Mouse (Mus musculus) cerebellum, adult 9-10 months (tissue): Measurements from ENCODE around the gene Bfsp1.

Experiments
- DNase-seq: peaks from one replicate; pipeline ENCODE4 v3.0.0; 2022

The Bfsp1 gene

DNA sequence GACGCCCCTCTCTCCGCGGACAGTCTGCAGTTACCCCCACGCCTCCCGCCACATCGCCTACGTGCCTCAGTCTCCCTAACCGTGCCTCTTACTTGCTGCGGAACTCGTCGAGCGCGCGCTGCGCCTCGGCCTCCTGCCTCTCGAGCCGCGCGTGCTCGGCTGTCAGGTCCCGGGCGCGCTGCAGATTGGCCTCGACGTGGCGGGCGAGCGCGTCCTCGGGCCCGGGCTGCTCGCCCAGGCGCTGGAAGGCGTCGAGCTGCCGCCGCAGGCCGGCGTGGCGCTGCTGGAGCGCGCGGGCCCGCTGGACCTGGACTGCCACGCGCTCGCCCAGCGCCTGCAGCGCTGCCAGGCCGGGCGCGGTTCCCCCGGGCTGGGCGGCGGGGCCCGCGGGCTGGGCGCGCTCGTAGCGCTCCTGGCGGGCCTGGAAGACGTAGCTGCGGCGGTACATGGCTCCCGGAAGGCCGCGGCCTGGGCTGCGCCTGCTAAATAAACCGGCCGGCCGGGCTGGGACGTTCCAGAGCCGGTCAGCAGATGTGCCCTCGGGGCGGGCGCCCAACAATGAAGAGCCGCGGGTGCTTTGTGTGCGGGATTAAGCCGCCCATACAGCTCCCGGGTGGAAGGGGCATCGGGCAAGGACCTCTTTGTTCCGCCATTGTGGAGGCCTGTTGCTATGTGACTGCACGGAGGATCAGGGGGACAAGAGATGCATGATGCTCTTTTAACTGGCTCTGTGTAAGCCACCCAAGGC is at the start of gene Bfsp1:
TSS of gene Bfsp1 (minus strand) at position 690 of the 748 bp plus-strand sequence.
- DNase-seq, result no peak

DNA sequence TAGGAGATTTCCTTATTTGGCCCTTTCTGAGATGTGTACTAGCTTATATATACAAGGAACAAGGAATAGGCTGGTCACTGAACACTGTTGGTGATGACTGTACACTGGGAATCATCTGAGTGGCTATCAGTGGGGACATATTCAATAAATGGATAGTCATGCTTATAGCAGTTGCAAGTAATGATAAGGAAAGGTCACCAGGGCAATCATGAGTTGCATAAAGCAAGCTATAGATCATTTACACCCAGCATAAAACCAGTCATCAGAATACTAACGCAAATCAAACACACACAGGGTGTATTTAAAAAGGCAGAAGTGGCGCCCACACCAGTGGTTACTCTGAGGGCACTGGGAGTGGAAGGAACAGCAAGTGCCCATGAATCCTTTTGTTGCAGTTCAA is 49.2 kb upstream of the Bfsp1 start:
- no peak for DNase-seq

DNA sequence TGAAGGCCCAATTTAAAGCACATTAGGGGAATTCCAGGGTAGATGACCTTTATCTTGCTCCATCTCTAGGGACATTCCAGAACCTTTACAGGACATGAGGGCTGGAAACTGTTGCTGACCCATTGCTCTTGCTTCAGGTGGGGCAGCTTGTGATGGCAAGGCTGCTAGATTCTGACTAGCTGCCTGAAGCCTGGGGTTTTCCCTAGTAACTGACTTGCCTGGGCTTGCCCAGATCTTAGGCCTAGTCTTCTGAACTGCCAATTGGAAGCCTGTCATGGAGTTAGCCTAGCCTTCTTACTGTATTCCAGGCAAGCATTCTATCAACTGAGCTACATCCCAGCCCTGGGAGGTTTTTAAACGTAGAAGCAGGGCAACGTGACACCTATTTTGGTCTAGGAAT is 46.3 kb upstream of the Bfsp1 start:
- DNase-seq, result no peak

DNA sequence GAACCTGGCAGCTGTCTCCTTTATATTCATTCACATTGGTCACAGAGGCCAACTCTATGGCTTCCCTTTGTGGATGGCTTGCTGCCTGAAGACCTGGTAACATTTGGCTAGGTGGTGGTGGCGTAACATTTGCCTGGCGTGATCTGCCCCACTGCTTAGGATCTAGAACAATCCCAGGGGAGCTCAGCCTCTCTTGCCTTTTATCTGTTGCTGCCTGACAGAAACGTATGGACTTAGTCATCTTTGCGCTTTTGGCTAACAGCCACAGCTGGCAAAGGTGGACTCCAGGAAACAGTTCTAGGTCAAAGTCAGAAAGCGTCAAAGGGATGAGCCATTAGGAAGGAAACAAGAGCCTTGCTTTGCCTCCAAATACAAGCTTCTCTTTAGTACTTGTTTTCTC is 41.9 kb upstream of the Bfsp1 start:
- DNase-seq, result no peak

DNA sequence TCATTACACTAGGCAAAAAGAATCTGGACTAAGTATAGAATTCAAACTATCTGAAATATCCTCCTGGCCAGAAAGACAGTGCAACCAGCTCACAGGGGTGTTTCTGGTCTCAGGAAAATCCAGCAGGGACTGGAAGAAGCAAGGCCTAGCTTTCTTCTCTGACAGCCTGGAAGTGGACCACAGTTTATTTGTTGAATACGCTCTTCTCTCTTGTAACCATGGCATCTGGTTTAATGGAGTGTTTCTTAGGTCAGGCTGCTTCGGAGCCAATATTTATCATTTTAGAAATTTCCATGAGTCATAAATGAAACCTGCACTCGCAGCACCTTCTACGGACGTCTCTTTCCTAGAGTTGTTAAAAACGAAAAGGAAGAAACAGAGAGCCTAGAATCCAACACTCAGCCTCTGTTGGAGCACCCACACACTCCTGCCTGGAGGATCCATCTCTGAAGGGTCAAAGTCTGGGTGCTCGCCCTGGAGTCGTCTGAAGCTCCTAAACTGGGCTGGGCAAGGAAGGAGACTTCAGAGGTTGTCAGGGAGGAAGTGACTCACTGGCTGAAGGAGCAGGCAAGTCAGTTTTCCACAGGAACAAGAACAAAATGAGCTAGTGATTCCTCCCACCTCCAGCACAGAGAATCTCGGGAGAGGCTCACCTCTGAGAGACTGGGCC is 40.5 kb upstream of the Bfsp1 start:
- DNase-seq, result no peak

DNA sequence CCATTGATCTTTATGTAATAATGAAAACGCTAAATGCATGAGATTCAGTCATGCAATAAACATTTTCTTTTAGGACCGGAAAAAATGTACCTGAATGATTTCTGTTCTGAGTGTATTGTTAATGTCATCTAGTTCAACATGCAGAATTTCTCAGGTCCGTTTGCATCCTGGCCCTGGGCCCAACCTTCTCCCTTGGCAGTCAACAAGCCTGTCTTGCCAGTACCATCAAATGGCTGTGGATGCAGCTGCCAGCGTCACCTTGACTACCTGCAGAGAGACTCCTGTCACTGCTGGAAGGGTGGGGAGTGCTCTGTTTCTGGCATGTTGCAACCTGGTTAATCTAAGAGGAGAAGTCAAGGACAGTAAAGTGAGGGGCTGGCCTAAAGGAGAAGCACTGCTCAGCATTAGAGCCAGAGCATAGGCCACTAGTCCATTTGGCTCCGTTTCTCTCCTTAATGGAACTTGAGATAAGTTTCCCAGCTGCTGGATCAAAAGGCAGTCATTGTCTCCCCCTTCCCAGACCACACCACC is 37.9 kb upstream of the Bfsp1 start:
- no peak for DNase-seq

DNA sequence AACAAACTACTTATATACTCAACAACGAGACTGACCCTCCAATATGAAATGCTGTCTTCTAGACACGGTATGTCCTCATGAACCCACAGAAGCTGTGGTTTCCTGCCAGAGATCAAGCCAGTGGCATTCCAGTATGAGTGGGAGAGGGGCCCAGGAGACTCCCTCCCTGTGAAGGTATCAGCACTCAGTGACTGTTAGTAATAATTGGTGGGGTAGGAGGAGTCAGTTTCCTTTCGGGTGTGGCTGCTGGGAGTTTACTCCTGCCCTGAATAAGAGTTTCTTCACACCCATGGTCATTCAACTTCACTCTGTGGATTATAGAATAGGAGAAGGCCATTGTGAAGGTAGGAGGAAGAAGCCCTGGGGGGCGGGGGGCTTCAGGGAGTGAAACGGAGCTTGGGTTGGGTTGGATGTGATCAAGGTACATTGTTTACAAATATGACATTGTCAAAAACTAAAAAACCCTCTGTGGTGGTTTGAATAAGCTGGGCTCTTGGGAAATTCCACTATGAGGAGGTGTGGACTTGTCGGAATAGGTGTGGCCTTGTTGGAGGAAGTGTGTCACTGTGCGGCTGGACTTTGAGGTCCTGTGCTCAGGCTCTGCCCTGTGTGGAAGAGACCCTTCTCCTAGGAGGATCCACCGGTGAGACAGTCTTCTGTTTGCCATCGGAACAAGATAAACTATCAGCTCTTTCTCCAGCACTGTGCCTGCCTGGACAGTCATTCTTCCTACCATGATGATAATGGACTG is 36.7 kb upstream of the Bfsp1 start:
- DNase-seq, result no peak

DNA sequence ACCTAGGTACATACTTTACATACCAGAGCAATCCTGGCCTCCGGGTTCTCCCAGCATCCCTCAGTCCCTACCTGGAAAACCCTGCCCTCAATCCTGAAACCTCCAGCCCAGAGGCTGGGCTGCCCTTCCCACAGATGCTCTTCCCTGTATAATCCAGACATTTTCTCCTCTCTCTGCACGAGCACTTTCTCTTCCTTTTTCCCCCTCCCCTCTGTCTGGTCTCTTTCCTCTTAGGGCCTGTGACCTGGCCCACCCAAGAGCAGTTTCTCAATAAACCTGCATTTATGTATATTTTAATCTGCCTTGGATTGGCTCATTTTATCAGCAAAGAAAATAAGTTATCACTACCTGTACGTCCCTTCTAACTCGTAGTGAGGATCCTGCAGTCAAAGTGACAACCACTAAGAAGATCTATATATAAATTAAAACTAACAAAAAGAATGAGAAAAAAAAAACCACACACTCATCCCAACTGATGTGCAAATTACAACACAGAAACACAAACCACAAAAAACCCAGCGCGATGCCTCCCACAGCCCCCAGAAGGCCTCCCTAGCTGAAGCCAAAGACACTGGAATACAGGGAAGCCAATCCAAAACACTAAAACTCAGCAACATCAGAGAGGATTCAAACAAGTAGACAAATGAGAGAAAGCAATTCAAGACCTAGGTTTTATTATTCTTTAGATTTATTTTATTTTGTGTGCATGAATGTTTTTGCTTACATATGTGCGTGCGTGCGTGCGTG is 28.5 kb upstream of the Bfsp1 start:
- no peak for DNase-seq

DNA sequence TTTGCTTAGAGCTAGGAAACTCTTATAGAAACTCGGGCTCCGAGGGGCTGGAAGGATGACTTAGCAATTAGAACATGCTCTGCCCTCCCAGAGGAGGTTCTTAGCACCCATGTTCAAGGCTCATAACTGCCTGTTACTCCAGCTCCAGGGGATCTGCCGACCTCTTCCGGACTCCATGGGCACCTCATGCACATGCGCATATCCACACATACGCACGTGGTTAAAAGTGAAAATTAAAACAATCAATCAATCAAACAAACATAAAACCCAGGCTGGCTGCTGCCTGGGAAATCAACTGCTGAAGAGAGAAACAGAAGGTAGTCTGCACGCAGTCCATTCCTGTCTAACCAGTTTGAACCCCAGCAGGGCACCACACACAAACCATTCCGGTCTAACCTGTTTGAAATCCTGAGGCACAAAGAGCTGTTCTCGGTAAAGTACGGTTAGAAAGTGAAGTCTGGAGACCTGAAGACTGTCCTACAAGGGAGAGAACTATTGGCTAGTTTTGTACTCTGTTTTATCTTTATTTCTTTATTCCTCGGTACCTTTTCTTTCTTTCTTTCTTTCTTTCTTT is 27.0 kb upstream of the Bfsp1 start:
- no peak for DNase-seq

DNA sequence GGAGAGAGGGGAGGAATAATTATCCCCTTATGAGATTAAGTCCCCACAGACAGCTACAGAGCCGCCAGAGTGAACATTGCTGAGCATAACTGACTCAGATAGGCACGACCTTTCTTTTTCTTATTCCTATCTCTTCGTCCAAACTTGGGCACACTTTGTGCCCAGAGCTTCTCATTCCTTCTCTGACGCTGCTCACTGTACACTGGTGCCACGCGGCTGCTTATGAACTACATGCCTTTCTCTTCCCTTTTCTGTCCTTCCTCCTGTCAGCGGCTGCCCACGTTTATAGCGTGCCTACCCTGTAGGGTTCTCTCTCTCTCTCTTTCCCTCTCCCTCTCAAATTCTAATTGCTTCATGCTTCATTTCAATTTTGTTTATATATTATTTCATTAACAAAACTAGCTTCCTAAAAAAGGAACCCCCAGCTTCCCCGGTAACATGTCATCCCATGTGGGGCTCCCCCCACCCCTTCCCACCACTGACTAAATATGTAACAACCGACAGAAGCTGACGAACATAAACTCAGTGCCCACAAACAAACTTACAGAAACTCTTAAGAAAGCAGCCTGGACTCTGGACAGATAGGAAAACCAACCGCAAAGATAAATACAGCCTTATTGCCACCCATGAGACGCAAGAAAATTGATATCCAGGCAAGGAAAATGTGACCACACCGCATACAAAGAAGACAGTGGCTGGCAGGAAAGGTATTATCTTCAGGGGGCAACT is 26.3 kb upstream of the Bfsp1 start:
- no peak for DNase-seq

DNA sequence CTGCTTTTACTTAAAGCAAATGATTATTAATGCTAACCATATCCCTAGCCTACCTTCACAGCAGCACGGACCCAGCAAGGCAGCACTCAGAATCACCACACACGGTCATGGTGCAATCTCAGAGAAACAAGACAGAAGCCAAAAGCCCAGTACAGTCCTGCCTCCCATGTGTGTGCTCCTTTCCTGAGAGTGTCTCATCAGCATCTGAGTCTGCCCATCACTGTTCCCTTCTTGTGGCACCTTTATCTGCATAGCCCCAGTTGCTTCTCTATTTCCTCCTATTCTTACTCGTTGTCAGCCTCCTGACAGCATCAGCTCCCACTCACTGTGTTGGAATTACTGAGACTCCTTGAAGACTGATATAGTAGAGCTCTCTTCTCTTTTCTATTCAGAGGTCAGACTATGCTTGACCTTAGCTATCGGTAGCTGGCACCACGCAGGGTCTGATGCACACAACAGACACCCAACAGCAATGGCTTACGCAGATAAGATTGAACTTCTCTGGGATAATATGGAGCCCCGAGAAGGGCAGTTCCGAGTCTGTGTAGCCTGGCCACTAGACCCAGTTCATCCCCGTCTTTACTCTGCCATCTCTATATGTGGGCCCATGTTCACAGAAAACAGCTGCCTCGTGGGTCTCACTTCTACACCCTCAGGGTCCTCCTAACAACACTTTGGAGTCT is 19.8 kb upstream of the Bfsp1 start:
- no peak for DNase-seq

DNA sequence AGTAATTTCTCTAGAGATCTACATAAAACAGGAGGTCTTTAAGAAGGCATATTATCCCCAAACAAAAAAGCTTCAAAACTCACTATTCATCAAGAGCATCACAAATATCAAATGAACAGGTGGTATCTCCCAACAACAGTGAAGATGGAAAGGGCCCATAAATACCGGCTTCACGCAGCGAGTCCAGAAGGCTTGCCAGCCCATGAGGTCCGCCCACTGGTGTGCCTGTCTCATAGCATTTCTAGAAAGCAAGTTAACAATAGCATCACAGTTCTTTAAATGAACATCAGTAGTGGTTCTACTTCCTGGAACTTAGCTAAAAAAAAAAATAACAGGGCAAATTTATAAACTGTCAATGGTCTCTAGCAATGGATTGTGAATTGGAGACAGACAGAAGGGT is 19.0 kb upstream of the Bfsp1 start:
- no peak for DNase-seq

DNA sequence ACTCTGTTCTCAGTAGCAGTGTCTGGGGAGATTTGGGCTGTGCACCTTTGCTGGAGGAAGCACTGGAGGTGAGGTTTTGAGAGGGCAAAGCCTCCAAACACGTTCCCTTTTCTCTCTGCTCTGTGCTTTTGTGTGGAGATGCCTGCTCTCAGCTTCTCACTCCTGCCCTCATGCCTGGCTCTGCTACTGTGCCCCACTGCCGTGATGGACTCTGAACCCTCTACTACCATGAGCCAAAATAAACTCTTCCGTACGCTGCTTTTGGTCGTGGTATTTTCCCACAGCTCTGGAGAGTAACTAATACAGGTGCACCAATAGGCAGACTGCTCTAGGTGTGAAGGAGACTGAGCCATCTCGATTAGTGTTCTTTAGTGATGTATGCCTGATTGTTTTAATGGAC is 16.3 kb upstream of the Bfsp1 start:
- DNase-seq, result no peak

DNA sequence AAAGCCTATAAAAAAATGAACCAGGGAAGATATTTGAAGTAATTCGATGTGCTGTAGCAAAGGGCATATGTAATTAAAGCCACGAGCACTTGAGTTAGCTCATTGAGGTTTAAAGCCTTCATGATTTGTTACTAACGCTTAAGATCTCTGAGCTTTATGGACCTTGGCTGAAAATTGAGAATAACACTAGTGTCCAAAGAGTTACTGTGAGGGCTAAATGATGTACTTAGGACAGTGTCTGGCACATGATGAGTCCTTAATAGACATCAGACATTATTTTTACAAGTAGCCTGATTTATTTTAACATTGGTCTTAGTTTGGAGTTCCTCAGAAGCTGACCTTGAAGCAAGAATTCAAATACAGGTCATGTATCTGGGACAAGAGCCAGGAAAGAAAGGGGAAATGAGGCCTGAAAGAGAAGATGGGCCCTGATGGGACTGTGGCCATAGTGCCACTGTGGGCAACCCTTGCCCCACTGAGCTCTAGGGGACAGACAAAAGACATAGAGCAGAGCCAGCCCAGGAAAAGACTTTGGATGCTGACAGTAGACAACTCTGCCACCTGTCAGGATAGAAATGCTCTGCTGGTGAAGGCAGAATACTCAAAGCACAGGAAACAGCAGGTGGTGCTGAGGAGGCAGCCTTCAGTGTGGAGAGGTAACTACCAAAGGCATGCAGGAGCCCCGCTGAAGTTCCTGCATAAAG is 14.1 kb upstream of the Bfsp1 start:
- no peak for DNase-seq

DNA sequence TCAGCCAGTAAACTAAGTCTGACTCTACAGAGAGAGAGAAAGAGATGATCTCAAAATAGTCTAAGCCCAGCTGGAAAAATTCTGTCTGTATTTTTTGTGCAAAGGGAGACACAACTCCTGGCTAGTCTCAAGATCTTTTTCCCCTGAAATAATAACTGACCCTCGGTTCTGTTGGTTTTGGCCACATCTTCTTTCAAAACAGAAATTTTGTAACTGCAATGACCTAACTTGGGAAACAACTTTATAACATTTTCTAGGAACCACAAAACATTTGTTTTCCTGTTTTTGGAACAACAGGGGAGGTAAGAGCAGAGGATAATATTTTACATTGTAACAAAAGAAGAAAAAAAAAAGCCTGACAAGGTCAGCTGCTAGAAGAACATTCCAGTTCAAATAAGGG is 13.1 kb upstream of the Bfsp1 start:
- DNase-seq, result no peak

DNA sequence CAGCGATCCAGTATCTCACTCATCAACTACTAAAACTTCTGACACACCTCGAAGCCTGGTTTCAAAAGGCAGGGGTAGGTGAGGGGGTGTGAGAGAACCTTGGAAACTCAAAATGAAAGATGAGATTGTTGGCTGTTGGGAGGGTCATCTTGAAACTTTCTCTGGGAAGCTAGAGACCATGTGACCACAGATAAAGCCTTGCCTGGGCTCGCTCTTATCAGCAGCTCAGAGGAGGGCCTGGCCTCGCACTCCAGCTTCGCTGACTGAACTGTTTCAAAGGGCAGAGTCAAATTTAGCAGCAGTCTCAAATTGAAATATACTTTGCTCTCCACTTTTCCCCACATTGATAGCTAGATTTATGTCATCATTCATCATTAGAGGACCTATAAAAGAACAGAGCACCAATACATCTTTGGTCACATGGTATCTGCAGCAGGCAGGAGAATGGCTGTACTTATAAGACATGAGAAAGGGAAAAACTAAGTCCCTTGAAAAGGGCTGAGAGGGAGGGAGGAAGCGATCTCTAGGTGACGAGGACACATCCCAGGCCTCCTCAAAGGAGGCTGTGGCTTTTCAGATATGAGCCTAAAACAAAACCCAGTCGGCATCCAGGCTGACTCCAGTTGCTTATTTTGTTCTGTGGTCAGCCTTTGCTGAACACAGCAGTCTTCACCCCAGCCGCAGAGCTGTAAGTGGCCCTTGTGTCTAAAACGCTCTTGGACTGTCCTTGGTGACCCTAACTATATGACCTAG is 8.1 kb upstream of the Bfsp1 start:
- no peak for DNase-seq

DNA sequence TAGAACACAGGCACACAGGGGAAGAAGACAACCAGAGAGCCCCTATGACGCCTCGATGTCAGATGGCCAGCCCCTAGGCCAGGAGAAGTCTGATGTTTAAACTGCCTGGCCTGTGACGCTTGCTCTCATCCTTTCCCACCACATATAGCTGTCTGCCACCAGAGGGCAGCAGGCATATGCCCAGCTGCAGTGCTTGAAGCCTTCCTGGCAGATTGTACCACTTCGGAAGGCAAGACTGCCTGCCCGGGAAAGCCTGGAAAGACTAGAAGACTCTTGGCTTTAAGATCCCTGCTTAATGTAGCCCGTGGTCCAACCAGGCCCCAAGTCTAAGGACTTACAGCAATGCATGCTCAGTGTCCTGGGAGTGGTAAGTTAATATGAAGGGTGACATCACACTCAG is 4.4 kb upstream of the Bfsp1 start:
- DNase-seq, result peak; percentile 76

DNA sequence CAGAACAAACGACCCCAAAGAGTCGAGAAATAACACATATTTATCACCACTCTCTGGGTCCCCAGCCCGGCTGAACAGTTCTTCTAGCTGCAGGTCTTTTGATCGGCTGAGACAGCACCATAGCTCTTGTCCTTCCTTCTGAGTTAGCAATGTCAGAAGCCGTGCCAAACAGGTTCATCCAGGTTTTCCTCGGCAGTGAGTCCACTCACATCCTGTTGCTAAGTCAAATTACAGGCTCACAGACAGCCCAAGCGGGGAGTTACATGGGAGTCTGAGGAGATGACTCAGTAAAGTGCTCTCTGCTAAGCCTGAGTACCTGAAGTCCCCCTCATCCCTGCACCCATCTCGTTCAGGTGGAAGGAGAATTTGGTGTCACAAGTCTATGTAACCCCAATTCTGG is 1.6 kb upstream of the Bfsp1 start:
- no peak for DNase-seq

DNA sequence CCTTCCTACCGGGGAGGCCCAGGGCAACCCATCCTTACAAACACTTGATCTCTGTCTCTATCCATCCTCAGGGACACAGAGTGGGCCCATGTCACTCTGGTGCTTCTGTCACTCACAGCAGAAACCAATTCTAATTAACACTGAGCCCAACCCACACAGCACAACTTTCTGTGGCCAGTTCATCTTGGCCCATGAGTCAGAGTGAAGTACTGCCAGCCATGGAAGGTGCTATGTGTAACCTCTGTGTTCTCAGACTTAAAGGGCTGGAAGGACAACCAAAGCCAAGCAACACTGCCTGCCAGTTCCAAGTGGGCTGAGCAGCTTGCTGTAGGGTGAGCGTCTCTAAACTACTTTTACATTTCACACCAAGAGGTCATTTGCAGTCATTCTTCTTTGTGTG is 3.8 kb downstream of the Bfsp1 start:
- no peak for DNase-seq

DNA sequence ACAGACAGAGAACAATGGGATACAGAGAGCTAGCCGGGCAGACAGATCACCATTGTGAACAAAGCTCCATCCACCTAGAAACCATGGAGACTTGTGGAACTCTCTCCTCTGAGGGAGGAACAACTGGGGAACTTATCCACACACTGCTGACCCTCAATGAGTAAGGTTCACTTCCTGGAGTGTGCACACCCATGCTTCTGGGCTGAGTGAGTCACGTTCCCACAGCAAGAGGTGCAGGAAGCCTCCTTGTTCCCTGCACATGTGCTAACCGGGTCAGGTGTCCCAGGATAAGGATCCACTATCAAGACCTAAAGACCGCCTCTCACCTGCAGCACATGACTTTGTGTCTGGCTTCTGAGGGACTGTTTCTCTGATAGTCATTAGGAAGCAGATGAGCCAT is 9.5 kb downstream of the Bfsp1 start:
- DNase-seq, result no peak
